Mouse (Mus musculus): ENCODE results near the gene Krt222.

- TF ChIP-seq CTCF (IDR thresholded peaks at IDR 0.05) = peak; percentile 22; the same call in 1 of the 2 replicates
- no peak for TF ChIP-seq EP300 (IDR thresholded peaks at IDR 0.05; ENCODE audit: insufficient read depth, low read depth, low read length)
- no peak for TF ChIP-seq POLR2A (IDR thresholded peaks at IDR 0.05; ENCODE audit: insufficient read depth, low read depth, low read length)
Measured at GRCm38 (mm10) chr11:99243200-99243819, 575 bp downstream of the Krt222 start.

All from heart, adult 2 months (tissue).